Mouse (Mus musculus) midbrain, embryonic 12.5 days (tissue): Measurements from ENCODE around the gene Cmtm4. TPM values are rescaled to one million over a fixed set of nuclear protein-coding genes. Genes with fewer than 3 reads are reported as not detected.
A peak's percentile ranks its signal among the peaks of the same experiment; 100 is the strongest.

ENCODE experiments used
- ATAC-seq: fragments of 200-750 bp; cut with Nextera tagmentation; 2 replicates; pipeline ENCODE4 v1.8.0; 2017; ENCODE audit warnings: low read depth, moderate TSS enrichment, moderate library complexity; ENCODE audit not compliant: low FRiP score
- H3K27ac ChIP-seq: fragments of 300-500 bp; sonication (generic); replicated peaks from 2 replicates; pipeline ENCODE4 v1.5.1; 2016; ENCODE audit warnings: mild to moderate bottlenecking
- H3K27me3 ChIP-seq: fragments of 300-500 bp; sonication (generic); 2 replicates; pipeline ENCODE4 v1.6.1; 2016; ENCODE audit warnings: mild to moderate bottlenecking
- H3K36me3 ChIP-seq: fragments of 300-500 bp; sonication (generic); 2 replicates; pipeline ENCODE4 v1.6.1; 2016
- H3K4me1 ChIP-seq: fragments of 300-500 bp; sonication (generic); 2 replicates; pipeline ENCODE4 v1.6.1; 2016
- H3K4me2 ChIP-seq: fragments of 300-500 bp; sonication (generic); replicated peaks from 2 replicates; pipeline ENCODE4 v1.6.1; 2016; ENCODE audit warnings: mild to moderate bottlenecking, moderate library complexity
- H3K4me3 ChIP-seq: fragments of 300-500 bp; sonication (generic); 2 replicates; pipeline ENCODE4 v1.5.1; 2016; ENCODE audit warnings: mild to moderate bottlenecking
- H3K9ac ChIP-seq: fragments of 300-500 bp; sonication (generic); replicated peaks from 2 replicates; pipeline ENCODE4 v1.6.1; 2016; ENCODE audit warnings: mild to moderate bottlenecking, moderate library complexity
- H3K9me3 ChIP-seq: fragments of 300-500 bp; sonication (generic); 2 replicates; pipeline ENCODE4 v1.6.1; 2016; ENCODE audit warnings: mild to moderate bottlenecking
- WGBS: fragments of 180-500 bp; shearing (Covaris S2); methylation state at CpG from one replicate; pipeline ENCODE4 v1.1.7; 2016; 5-methylcytosine and 5-hydroxymethylcytosine counted together
- polyA plus RNA-seq: library from polyadenylated mRNA; unstranded; fragments of >200 nt; fragmentation: Nextera tagmentation; extraction: Ambion mirVana; gene quantifications from 2 replicates; pipeline ENCODE4 v1.2.1, GENCODE M21; 2016

Gene Cmtm4
- polyA plus RNA-seq, 1 experiment from 2014 or later = 2.0 TPM

DNA sequence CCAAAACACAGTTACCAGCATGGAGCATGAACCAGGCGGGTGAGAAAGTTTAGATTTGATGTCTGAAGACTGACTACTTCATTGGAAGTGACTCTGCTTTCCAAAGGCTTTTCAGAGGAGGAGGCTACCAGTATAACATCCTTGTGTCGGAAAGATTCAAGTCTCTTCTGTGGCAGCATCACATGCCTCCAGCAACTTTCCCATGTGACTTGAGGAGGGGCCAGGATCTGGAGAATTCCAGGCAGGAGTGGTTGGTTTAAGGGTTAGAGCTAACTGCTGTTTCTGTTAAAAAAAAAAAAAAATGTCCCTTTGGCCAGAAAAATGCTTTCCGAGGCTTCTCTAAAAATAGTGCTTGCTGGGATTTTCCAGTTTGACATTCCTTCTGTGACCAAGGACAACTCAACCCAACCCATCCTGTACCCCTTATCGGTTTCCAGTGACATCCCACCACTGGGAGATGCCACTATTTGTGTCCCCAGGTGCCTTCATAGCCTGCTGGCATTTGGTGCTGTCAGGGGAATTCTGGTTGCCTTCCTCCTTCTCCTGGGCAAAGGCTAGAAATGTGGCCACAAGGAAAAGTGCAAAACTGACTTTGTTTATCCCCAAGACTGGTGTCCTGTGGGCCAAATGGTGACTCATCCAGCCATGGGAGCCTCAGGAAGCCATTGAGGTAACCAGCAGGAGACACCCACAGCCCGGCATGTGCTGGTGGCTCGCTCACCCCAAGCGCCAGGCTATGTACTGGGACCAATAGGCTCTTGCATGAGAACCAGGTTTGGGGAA is 12.9 kb upstream of the Cmtm4 start:
- no peak for ATAC-seq
- 84% methylated on average over 7 of the region's 7 CpGs for WGBS
- H3K4me2 ChIP-seq = no peak overlapping the region

DNA sequence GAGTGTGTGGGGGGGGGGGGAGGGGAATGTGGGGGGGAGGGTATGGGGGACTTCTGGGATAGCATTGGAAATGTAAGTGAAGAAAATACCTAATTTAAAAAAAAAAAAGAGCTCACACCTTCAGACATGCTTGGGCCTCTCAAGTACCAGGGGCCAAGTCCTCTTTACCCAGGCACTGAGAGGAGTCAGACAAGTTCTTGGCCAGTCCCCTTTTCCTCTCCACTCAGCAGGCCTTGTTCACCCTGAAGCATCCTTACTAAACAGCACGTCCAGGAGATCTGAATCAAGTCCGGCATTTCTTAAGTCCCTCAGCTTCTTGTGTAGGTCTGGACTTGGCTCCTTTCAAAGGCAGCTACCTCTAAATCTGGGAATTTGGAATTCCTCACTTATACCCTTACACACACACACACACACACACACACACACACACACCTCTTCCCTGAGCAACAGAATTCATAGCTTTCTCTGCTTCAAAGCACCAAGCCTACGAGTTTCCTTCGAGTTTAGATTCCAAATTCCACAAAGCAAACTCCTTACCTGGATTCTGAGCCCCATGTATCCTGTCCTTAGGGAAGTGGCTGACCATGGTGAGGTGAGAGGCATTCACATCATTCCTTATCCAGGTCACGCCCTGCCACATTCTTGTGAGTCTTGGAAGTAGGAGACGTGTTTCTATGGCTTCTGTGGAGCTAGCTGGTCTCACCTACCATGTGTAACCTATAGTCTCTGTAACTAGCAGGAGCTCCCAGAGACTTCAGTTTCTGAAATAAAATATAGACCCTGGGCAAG is 10.9 kb upstream of the Cmtm4 start:
- WGBS = 81% methylated on average over 6 of the region's 6 CpGs

More for the DNA sequence above, 12.9 kb upstream of the Cmtm4 start:
- H3K27ac ChIP-seq = no peak overlapping the region
- no peaks in the 10 kb centered on the region for H3K9me3 ChIP-seq
- no peaks in the 10 kb centered on the region for H3K4me1 ChIP-seq
- no peaks in the 10 kb centered on the region for H3K36me3 ChIP-seq
- no peaks in the 10 kb centered on the region for H3K27me3 ChIP-seq
- H3K4me3 ChIP-seq = no peak overlapping the region
- H3K9ac ChIP-seq = no peak overlapping the region

DNA sequence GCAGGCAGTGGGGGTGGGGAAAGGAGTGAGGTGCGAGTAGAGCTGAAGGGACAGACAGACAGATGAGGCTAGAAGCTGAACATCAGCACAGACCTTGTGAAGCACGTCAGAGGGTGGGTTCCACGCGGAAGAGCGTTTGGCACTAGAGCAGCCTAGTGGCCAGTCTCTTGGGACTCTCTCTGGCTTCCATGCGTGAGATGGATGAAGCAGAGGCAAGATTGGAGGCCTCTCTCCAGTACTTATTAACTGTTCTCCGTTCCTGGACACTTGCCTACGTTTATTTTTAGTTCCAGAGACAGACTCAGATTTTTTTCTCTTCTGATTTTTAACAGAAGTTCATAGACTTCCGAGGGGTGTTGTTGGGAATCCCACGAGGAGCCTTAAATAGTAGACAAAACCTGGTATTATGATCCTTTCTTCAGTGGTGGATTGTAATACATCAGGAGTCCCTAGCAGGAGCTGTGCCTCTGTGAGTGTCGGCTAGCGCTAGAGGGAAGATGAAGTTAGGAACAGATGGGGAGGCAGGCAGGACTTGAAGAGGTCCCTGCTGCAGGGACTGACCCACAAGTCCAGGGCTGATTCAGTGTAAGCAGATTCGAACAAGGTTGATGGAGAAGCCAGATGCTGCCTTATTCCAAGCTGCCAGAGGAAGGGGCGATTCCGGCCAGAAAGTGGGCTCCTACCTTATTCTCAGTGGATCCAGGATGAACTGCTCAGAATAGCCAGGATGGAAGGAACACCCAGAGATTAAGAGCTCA is 10.0 kb upstream of the Cmtm4 start:
- Histone ChIP-seq H3K4me3 (no peak overlapping the region), H3K4me1 (no peaks in the 10 kb centered on the region), H3K36me3 (no peaks in the 10 kb centered on the region), H3K9me3 (no peaks in the 10 kb centered on the region), H3K9ac (no peak overlapping the region), H3K27ac (no peak overlapping the region), H3K27me3 (no peaks in the 10 kb centered on the region), H3K4me2 (no peak overlapping the region)
- no peak for ATAC-seq
- 77% methylated on average over 15 of the region's 15 CpGs for WGBS

More for the DNA sequence above, 10.9 kb upstream of the Cmtm4 start:
- Histone ChIP-seq H3K4me2 (no peak overlapping the region), H3K4me1 (no peaks in the 10 kb centered on the region), H3K36me3 (no peaks in the 10 kb centered on the region), H3K4me3 (no peak overlapping the region), H3K9ac (no peak overlapping the region), H3K9me3 (no peaks in the 10 kb centered on the region), H3K27ac (no peak overlapping the region), H3K27me3 (no peaks in the 10 kb centered on the region)
- ATAC-seq = no peak

DNA sequence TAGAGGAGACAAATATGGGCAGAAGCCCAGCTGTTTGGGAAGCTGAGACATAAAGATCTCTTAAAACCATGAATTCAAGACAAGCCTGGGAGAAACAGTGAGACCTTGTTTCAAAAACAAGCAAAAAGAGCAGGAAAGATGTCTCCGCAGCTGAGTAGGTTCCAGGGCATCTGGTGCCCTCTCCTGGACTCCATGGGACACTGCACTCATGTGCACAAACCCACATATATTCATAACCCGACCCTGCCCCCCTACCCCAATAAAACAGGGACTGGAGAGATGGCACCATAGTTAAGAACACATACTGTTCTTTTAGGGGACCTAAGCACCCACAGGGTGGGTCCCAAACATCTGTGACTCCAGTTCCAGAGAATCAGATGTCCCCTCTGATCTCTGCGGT is 8.0 kb upstream of the Cmtm4 start:
- H3K27ac ChIP-seq = no peak overlapping the region
- H3K9ac ChIP-seq = no peak overlapping the region
- no peak overlapping the region for H3K4me2 ChIP-seq
- no peak overlapping the region for H3K4me3 ChIP-seq
- H3K27me3 ChIP-seq = no peaks in the 10 kb centered on the region
- no peaks in the 10 kb centered on the region for H3K4me1 ChIP-seq
- no peak for ATAC-seq
- H3K9me3 ChIP-seq = no peaks in the 10 kb centered on the region
- no peaks in the 10 kb centered on the region for H3K36me3 ChIP-seq
- 81% methylated on average over 3 of the region's 3 CpGs for WGBS

DNA sequence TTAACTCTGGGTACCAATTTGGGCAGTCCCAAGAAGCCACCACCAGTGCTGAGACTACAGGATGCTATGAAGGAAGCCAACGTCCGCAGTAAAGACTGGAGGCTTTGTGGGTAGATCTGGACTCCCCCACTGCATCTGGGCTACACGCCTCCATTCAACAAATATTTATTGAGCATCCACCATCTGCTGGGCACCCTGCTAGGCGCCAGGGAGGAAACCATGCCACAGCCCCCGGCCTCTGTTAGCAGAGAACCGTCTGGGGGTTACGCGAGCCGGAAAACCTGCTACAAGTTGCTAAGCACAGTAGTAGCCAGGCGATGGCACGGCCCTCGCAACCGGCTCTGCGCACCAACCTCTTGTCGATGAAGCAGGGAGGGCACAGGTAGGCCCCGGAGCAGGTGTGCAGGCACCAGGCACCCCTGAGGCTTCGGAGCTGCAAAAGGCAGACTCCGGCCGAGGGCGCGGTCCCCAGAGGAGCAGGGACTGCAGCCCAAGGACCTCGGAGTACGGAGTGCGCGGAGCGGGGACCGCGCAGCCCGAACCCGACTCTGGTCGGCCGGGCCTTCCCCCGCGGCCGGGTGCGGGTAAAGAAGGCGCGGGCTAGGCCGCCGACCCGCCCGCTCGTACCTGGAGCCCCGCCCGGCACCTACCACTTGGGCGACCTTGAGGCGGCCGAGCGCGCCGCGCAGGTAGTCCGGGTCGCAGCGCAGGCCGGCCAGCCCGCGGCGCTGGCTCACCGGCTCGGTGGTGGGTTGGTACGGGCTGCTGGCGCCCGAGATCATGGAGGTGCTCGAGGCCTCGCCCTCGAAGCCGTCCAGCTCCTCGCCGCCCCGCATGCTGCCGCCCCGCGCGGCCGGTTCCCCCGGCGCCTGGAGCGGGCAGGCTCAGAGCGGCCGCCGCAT is 555 bp downstream of the Cmtm4 start:
- H3K4me1 ChIP-seq = peaks cover 19% of the 10 kb centered on the region
- peak overlapping the region; percentile 91 for H3K4me2 ChIP-seq
- H3K27me3 ChIP-seq = no peaks in the 10 kb centered on the region
- H3K4me3 ChIP-seq = peak overlapping the region; percentile 82
- peak overlapping the region; percentile 76 for H3K27ac ChIP-seq
- H3K9ac ChIP-seq = peak overlapping the region; percentile 87
- H3K36me3 ChIP-seq = no peaks in the 10 kb centered on the region
- no peaks in the 10 kb centered on the region; the same call in 1 of the 2 replicates for H3K9me3 ChIP-seq
- WGBS = under 1% methylated on average over 53 of the region's 82 CpGs
- ATAC-seq = peak; percentile 80

DNA sequence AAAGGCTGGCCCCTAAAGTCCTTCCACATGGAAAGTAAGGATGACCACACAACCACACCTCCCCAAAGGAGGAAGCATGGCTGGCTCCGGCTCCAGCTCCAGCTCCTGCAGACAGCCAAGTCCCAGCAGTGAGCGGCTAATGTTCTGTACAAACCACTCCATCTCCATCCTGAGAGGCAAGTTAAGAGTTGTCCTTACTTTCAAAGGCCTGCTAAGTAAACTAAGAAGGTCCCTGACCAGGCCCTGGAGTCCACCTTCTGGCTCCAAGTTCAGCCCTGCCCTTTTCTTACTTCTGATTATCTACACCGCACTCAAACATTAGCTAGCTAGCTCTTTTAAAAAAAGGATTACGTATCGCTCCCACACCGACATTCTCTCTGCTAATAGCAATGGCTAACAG is 1.8 kb downstream of the Cmtm4 start:
- Histone ChIP-seq H3K36me3 (no peaks in the 10 kb centered on the region), H3K9ac (no peak overlapping the region), H3K4me2 (peak overlapping the region; percentile 91; the same call in 1 of the 2 replicates), H3K4me3 (no peak overlapping the region), H3K9me3 (no peaks in the 10 kb centered on the region; the same call in 1 of the 2 replicates), H3K4me1 (peaks cover 19% of the 10 kb centered on the region), H3K27me3 (no peaks in the 10 kb centered on the region), H3K27ac (no peak overlapping the region)
- ATAC-seq = no peak
- 75% methylated on average over 6 of the region's 6 CpGs for WGBS

DNA sequence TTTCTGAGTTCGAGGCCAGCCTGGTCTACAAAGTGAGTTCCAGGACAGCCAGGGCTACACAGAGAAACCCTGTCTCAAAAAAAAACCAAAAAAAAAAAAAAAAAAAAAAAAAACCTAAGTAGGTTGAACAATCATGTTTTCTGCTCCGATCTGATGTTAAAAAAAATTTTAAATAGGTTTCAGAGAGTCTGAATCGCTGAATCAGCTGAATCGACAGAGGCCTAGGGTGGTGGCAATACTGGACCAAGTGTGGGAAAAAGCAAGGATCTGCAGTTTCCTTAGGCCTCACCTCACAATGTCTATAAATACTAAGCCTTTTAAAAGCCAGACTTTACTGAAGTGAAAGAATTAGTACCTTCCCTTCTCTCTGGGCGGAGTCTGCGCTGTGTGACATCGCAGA is 2.5 kb downstream of the Cmtm4 start:
- no peak for ATAC-seq
- H3K9me3 ChIP-seq = no peaks in the 10 kb centered on the region; the same call in 1 of the 2 replicates
- H3K36me3 ChIP-seq = no peaks in the 10 kb centered on the region
- H3K27ac ChIP-seq = no peak overlapping the region
- 97% methylated on average over 7 of the region's 7 CpGs for WGBS
- no peak overlapping the region for H3K9ac ChIP-seq
- H3K27me3 ChIP-seq = no peaks in the 10 kb centered on the region
- H3K4me2 ChIP-seq = no peak overlapping the region
- H3K4me3 ChIP-seq = no peak overlapping the region
- H3K4me1 ChIP-seq = peaks cover 19% of the 10 kb centered on the region

DNA sequence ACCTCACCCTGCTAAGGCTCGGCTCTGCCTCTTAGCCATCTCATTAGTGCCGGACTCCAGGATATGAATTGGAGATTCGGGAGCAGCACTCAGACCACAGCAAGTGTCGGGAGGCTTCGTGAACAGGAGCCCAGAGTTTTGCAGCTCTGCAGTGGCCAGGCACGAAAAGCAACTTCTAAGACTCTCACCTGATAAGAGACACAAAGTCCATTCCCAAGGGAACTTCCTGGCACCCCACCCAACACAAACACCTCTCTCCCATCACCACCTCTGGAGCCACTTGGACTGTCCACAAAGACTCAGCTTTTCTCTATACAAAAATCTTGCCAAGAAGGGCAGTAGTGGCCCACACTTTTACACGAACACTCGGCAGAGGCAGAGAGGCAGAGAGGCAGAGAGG is 5.4 kb downstream of the Cmtm4 start:
- H3K27me3 ChIP-seq = no peaks in the 10 kb centered on the region
- H3K9me3 ChIP-seq = no peaks in the 10 kb centered on the region
- H3K36me3 ChIP-seq = no peaks in the 10 kb centered on the region
- no peak overlapping the region for H3K4me2 ChIP-seq
- peaks cover 30% of the 10 kb centered on the region for H3K4me1 ChIP-seq
- no peak overlapping the region for H3K9ac ChIP-seq
- WGBS = 88% methylated on average over 8 of the region's 8 CpGs
- no peak for ATAC-seq
- no peak overlapping the region for H3K4me3 ChIP-seq
- H3K27ac ChIP-seq = no peak overlapping the region

DNA sequence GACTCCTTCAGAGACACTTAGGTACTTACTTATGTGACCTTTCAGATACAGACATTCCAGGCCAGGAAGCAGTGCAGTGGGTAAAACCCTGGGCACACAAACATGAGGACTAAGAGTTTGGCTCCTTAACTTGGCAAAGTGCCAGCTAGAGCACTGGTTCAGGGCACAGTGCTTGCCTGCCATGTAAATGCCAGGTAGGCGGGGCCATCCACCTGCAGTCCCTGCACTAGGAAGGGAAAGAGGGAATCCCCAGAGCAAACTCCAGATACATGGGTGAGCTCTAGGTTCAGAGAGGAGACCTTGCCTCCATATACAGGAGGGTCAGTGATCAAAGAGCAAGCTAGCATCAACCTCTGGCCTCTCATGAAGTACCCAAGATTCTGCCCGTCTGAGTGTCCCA is 7.6 kb downstream of the Cmtm4 start:
- no peak overlapping the region for H3K4me3 ChIP-seq
- no peak overlapping the region for H3K9ac ChIP-seq
- H3K9me3 ChIP-seq = no peaks in the 10 kb centered on the region
- no peaks in the 10 kb centered on the region for H3K36me3 ChIP-seq
- ATAC-seq = 0 out of 2 replicates have a peak, but pooled peaks have one; percentile 50
- no peak overlapping the region for H3K4me2 ChIP-seq
- no peak overlapping the region for H3K27ac ChIP-seq
- no peaks in the 10 kb centered on the region for H3K27me3 ChIP-seq
- H3K4me1 ChIP-seq = peaks cover 18% of the 10 kb centered on the region
- 89% methylated on average over 2 of the region's 2 CpGs for WGBS

DNA sequence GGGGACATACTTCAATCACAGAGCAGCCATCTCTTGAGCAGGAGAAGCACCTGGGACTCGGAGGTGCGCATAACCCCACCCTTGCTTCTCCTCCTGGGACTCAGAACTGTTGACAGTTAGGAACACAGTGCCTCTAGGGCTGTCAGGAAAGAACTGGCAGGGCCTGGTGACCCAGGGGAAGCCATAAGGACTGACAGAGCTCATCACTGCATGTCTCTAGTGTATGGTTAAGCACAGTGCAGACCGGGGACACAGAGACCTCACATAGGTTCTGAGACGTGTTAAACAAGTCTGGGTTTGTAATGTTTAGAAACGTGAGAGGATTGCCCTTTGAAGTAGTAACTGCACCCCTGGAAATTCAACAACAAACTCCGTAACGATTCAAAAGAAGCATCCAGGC is 8.1 kb downstream of the Cmtm4 start:
- no peak overlapping the region for H3K4me3 ChIP-seq
- no peak overlapping the region for H3K27ac ChIP-seq
- H3K4me1 ChIP-seq = peaks cover 18% of the 10 kb centered on the region
- 68% methylated on average over 7 of the region's 7 CpGs for WGBS
- H3K4me2 ChIP-seq = no peak overlapping the region
- no peaks in the 10 kb centered on the region for H3K9me3 ChIP-seq
- H3K27me3 ChIP-seq = no peaks in the 10 kb centered on the region
- no peak overlapping the region for H3K9ac ChIP-seq
- no peak for ATAC-seq
- no peaks in the 10 kb centered on the region for H3K36me3 ChIP-seq

DNA sequence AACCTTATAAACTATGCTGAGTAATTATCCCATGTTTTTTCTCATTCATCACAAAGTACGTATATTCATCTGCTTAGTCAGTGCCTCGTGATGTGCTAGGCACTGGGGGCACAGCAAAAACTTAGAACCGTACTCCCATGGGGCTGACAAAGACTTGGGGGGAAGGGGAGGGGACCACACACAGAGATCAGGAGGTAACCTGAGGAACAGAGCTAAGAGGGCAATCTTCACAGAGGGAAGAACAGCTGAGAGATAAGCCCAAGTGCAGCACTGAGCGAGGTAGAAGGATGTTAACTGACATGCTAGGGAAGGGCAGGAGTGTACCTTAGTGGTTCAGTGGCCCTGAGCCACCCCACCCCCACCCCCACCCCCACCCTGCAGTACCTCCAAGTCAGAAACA is 8.9 kb downstream of the Cmtm4 start:
- Histone ChIP-seq H3K9me3 (no peaks in the 10 kb centered on the region), H3K4me2 (no peak overlapping the region), H3K4me3 (no peak overlapping the region), H3K27ac (no peak overlapping the region), H3K27me3 (no peaks in the 10 kb centered on the region), H3K9ac (no peak overlapping the region; the same call in 1 of the 2 replicates), H3K36me3 (no peaks in the 10 kb centered on the region), H3K4me1 (peaks cover 21% of the 10 kb centered on the region)
- no peak for ATAC-seq
- 9% methylated on average over 4 of the region's 4 CpGs for WGBS
